Mouse (Mus musculus) neural tube, embryonic 11.5 days (tissue): ENCODE measurements around the gene Thyn1. TPM values are rescaled to one million over a fixed set of nuclear protein-coding genes. Genes with fewer than 3 reads are reported as not detected.

Experiments used
- ATAC-seq: fragments of 200-750 bp; cut with Nextera tagmentation; 2 replicates; pipeline ENCODE4 v1.8.0; 2017; ENCODE audit warnings: moderate number of reproducible peaks, mild to moderate bottlenecking, moderate TSS enrichment, moderate library complexity; ENCODE audit not compliant: insufficient read depth, low FRiP score, low TSS enrichment
- DNase-seq: peaks from one replicate; pipeline ENCODE4 v3.0.0-alpha.2; 2015; ENCODE audit warnings: low spot score
- H3K27ac ChIP-seq: fragments of 300-500 bp; sonication (generic); 2 replicates; pipeline ENCODE4 v1.5.1; 2014; ENCODE audit warnings: low read depth, mild to moderate bottlenecking, low read length
- H3K27me3 ChIP-seq: fragments of 300-500 bp; sonication (generic); 2 replicates; pipeline ENCODE4 v1.6.1; 2014; ENCODE audit warnings: mild to moderate bottlenecking, low read length, mixed read lengths; ENCODE audit not compliant: control insufficient read depth, insufficient read depth
- H3K36me3 ChIP-seq: fragments of 300-500 bp; sonication (generic); 2 replicates; pipeline ENCODE4 v1.6.1; 2014; ENCODE audit warnings: mild to moderate bottlenecking, low read length, moderate library complexity, mixed read lengths; ENCODE audit not compliant: control insufficient read depth, insufficient read depth
- H3K4me1 ChIP-seq: fragments of 300-500 bp; sonication (generic); 2 replicates; pipeline ENCODE4 v1.6.1; 2014; ENCODE audit warnings: low read length, mixed read lengths; ENCODE audit not compliant: control insufficient read depth, insufficient read depth
- H3K4me2 ChIP-seq: fragments of 300-500 bp; sonication (generic); 2 replicates; pipeline ENCODE4 v1.6.1; 2014; ENCODE audit warnings: low read depth, mild to moderate bottlenecking, moderate library complexity
- H3K4me3 ChIP-seq: fragments of 300-500 bp; sonication (generic); 2 replicates; pipeline ENCODE4 v1.5.1; 2014; ENCODE audit warnings: low read depth, low read length
- H3K9ac ChIP-seq: fragments of 300-500 bp; sonication (generic); 2 replicates; pipeline ENCODE4 v1.6.1; 2014; ENCODE audit warnings: mild to moderate bottlenecking, low read length
- H3K9me3 ChIP-seq: fragments of 300-500 bp; sonication (generic); 2 replicates; pipeline ENCODE4 v1.6.1; 2016; ENCODE audit warnings: low read length; ENCODE audit not compliant: control insufficient read depth
- WGBS: fragments of 180-500 bp; shearing (Covaris S2); extraction: QIAGEN DNeasy Blood & Tissue Kit; methylation state at CpG from one replicate; pipeline ENCODE4 v1.1.7; 2014; 5-methylcytosine and 5-hydroxymethylcytosine counted together
- polyA plus RNA-seq: library from polyadenylated mRNA; unstranded; fragments of >200 nt; fragmentation: Nextera tagmentation; extraction: Ambion mirVana; gene quantifications from 2 replicates; pipeline ENCODE4 v1.2.1, GENCODE M21; 2014

Gene Thyn1
- polyA plus RNA-seq, 1 experiment from 2014 or later, result 139 TPM

DNA sequence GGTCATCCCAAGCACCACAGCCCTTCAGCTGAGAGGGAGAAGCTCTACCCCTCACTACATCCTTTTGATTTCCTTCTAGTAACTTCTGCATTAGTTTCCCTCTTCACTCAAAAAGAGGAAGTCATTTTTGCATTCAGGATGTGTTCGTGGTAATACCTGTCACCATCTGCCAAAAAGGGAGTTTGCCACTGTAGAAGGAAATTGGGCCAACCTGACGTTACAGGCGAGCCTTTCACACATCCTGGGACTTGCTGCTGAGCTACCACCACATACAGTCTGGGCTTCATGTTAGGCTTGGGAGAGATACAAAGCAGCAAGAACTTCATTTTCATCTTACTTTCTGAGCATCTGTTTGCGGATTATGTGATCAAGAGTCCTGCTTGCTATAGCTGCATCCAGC, 24.2 kb downstream of the Thyn1 start:
- DNase-seq (no peak), ATAC-seq (no peak)
- H3K36me3 ChIP-seq, result no peaks in the 10 kb centered on the region
- no peaks in the 10 kb centered on the region for H3K27me3 ChIP-seq
- WGBS, result 91% methylated on average over 4 of the region's 4 CpGs
- no peak overlapping the region for H3K9ac ChIP-seq
- H3K4me1 ChIP-seq, result peaks cover 9% of the 10 kb centered on the region; the same call in 1 of the 2 replicates
- H3K27ac ChIP-seq, result no peak overlapping the region
- H3K9me3 ChIP-seq, result no peaks in the 10 kb centered on the region
- no peak overlapping the region for H3K4me3 ChIP-seq
- no peak overlapping the region for H3K4me2 ChIP-seq

DNA sequence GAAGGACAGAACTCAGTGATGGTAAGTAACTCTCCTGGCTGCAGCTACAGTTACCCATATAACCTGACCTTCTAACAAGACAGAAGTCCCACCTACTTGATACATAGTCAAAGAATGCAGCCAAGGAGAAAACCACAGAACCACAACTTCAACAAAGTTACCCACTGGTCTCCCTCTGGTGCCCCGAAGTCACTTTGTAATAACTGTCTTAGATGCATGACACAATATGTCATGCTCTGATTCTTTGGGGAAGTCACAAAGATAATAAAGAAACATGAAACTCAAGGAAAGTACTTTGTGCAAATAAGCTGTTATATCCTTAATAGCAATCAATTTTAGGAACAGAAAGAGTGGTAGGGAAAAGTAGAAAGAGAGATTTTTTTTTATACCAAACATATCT, 27.2 kb downstream of the Thyn1 start:
- Histone ChIP-seq H3K9me3 (no peaks in the 10 kb centered on the region), H3K27ac (no peak overlapping the region), H3K4me1 (peaks cover 14% of the 10 kb centered on the region), H3K9ac (no peak overlapping the region), H3K4me2 (no peak overlapping the region), H3K27me3 (no peaks in the 10 kb centered on the region), H3K4me3 (no peak overlapping the region), H3K36me3 (no peaks in the 10 kb centered on the region)
- DNase-seq, result no peak
- ATAC-seq, result no peak
- WGBS, result 82% methylated on average over 1 of the region's 1 CpGs

DNA sequence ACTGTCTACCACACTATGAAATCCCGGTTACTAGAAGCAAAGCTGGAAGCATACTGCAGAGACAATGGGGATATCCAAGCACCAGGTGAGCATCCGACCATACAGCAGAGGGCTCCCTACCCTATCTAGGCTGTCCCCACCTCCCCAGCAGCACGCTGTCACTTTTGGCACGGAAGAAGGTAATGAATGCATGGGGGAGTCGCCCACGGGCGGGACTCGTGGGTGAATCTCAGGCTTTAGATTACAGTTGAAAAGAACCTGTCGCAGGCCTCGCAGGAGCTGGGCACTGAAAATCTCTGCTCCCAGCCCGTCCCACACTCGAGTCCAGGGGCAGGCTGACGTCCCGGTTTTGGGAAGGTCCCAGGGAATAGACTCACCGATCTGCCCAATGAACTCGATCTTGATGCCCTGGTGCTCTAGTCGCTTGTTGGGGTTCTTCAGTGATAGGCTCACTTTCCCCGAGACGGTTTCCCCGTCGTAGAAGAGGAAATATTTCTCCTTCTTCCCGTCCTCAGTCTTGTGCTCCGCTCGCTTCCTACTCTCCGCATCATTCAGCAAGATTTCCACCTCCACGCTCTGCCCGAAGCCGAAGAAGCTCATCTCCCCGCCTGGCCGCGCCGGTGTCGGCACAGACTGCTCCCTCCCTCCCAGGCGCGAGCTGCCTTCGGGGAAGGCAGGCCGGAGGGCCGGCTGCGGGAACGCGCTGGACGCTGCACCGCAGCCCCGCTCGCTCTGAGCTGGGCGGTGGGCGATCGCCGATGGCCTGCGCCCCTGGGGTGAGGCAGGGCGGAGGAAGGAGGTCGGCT, 29.7 kb downstream of the Thyn1 start:
- peak; percentile 73 for DNase-seq
- Histone ChIP-seq H3K9ac (peak overlapping the region; percentile 90), H3K36me3 (no peaks in the 10 kb centered on the region), H3K27me3 (no peaks in the 10 kb centered on the region), H3K4me3 (peak overlapping the region; percentile 97), H3K4me1 (peaks cover 18% of the 10 kb centered on the region), H3K9me3 (no peaks in the 10 kb centered on the region), H3K4me2 (peak overlapping the region; percentile 94), H3K27ac (peak overlapping the region; percentile 87)
- ATAC-seq, result no peak; the same call in 1 of the 2 replicates
- WGBS, result under 1% methylated on average over 50 of the region's 52 CpGs

DNA sequence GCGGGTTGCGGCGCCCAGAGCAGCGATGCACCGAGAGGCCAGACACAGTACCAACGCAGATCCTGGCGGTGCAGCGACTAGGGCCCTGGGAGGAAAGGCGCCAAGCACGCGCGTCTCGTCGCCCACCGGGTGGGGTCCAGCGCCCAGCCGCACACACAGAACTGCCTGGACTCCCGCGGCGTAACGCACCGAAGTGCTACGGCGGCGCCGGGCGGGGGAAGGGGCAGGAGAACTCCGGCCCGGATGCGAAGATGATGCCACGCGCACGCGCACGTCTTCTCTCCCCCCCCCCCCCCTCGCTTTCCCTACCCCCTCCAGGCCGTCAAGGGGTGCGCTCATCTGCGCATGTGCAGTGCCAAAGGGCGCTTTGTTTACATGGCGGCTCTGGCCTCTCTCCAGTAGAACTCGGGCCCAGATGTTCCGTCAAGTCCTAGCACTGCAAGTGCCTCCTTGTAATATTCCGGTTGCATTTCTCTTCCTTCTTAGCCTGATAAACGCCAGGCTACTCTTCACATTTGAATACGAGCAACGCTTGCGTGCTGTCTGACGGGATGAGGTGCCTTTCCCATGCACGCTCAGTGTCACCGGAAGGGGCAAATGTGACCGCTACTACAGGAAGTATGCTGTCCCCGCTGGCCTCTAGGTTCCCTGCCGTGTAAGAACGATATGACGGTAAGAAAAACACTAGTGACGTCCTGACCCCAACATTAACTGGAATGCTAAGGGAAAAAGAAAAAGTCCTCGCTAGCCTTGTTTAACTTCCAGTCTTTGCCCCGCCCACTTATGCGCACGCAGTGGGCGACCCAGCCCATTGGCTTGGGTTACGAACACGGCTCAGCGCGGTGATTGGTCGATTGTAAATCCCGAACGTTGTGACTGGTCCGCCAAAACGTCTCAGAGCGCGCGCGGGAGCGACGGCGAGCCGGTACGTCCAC, 30.6 kb downstream of the Thyn1 start, which contains the start of the genes Vps26b and Ncapd3:
TSS of gene Vps26b (minus strand) at position 238 of the 935 bp plus-strand sequence.
TSS of gene Ncapd3 (plus strand) at position 348 of the 935 bp plus-strand sequence.
- H3K36me3 ChIP-seq, result no peaks in the 10 kb centered on the region
- WGBS, result 1% methylated on average over 61 of the region's 80 CpGs

DNA sequence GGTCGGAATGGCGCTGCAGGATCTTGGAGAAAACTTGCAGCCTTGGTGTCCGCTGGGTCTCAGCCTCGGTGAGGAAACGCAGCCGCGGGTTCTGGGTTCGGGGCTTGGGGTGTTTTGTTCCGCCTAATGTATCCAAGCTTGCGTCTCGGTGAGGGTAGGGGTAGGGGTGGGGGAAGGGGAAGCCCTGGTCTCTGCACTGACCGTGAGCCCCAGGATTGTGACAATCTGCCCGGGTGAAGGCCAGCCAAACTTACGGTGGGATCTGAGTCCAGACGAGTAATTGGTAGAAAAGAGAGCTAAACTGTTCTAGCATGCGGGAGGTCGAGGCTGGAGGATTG, 31.2 kb downstream of the Thyn1 start:
- under 1% methylated on average over 17 of the region's 17 CpGs for whole genome bisulfite sequencing
- Histone ChIP-seq H3K9ac (peak overlapping the region; percentile 70), H3K9me3 (no peaks in the 10 kb centered on the region), H3K4me2 (peak overlapping the region; percentile 69), H3K4me1 (peaks cover 18% of the 10 kb centered on the region), H3K36me3 (no peaks in the 10 kb centered on the region), H3K4me3 (peak overlapping the region; percentile 97), H3K27me3 (no peaks in the 10 kb centered on the region), H3K27ac (no peak overlapping the region)
- ATAC-seq (no peak; the same call in 1 of the 2 replicates), DNase-seq (no peak)

More for the DNA sequence above, 30.6 kb downstream of the Thyn1 start, which contains the start of the genes Vps26b and Ncapd3:
- H3K9me3 ChIP-seq, result no peaks in the 10 kb centered on the region
- peak within 1 kb of the TSS; percentile 87 for H3K27ac ChIP-seq
- DNase-seq, result peak; percentile 99
- peak within 1 kb of the TSS; percentile 94 for H3K4me2 ChIP-seq
- peak within 1 kb of the TSS; percentile 97 for H3K4me3 ChIP-seq
- ATAC-seq, result peak; percentile 95
- no peaks in the 10 kb centered on the region for H3K27me3 ChIP-seq
- H3K9ac ChIP-seq, result peak within 1 kb of the TSS; percentile 90
- peaks cover 18% of the 10 kb centered on the region for H3K4me1 ChIP-seq

DNA sequence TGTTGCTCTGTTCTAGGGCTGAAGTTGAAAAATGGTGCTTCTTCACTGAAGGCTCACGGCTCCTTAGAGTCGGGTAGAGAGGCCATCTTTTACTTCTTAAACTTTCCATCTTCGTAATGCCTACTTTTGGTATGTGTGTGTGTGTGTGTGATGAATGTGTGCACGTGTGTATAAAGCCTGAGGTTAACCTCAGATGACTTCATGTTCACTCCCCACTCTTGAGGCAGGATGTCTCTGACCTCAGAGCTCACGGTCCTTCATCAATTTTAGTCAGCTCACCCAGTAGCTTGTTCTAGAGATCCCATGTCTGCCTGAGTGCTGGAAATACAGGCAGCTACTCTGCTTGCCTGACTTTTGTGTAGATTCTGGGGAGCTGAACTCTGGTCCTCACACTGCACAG, 44.4 kb downstream of the Thyn1 start:
- DNase-seq (no peak), ATAC-seq (no peak)
- Histone ChIP-seq H3K9ac (no peak overlapping the region), H3K4me1 (no peaks in the 10 kb centered on the region), H3K27me3 (no peaks in the 10 kb centered on the region), H3K9me3 (no peaks in the 10 kb centered on the region), H3K4me2 (no peak overlapping the region), H3K4me3 (no peak overlapping the region), H3K27ac (no peak overlapping the region), H3K36me3 (peaks cover 7% of the 10 kb centered on the region)
- 85% methylated on average over 5 of the region's 5 CpGs for WGBS

DNA sequence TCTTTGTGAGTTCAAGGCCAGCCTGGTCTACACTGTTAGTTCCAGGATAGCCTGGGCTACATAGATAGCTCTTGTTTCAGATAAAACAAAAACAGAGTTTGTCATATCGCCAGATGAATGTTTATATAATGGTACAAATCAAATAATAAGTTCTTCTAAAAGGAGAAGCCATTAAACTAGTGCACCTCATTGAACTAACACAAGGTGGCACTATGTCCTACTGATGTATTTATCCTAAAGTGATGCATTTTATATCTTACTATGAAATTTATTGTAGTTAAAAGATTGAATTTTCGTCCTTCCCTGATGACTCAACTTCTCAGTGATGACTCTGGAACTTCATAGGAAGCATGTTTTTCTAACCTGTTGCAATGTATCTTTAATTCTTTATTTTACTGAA, 50.0 kb downstream of the Thyn1 start:
- WGBS, result 98% methylated on average over 2 of the region's 2 CpGs
- DNase-seq (no peak), ATAC-seq (no peak)
- Histone ChIP-seq H3K4me2 (no peak overlapping the region), H3K9me3 (no peaks in the 10 kb centered on the region), H3K4me3 (no peak overlapping the region), H3K9ac (no peak overlapping the region), H3K4me1 (no peaks in the 10 kb centered on the region), H3K27ac (no peak overlapping the region), H3K27me3 (no peaks in the 10 kb centered on the region), H3K36me3 (peaks cover 10% of the 10 kb centered on the region)
